Mouse (Mus musculus) embryonic fibroblast, embryonic 13.5 days (primary cell): ENCODE results near the gene Cbx4. TPM values are rescaled to one million over a fixed set of nuclear protein-coding genes. Genes with fewer than 3 reads are reported as not detected.

Experiments used
- H3K27ac ChIP-seq: 2 replicates; pipeline ENCODE4 v1.5.1; 2012; ENCODE audit warnings: low read length, control low read depth, inconsistent platforms; ENCODE audit not compliant: insufficient read depth
- H3K4me1 ChIP-seq: 2 replicates; pipeline ENCODE4 v1.6.1; 2011; ENCODE audit warnings: low read length; ENCODE audit not compliant: control insufficient read depth, insufficient read depth
- H3K4me3 ChIP-seq: 2 replicates; pipeline ENCODE4 v1.5.1; 2011; ENCODE audit warnings: mild to moderate bottlenecking, control low read depth, low read length; ENCODE audit not compliant: insufficient read depth
- CTCF ChIP-seq: IDR thresholded peaks from 2 replicates; pipeline ENCODE4 v1.5.1; 2011; ENCODE audit warnings: mild to moderate bottlenecking, control low read depth, low read length, moderate library complexity, borderline replicate concordance; ENCODE audit not compliant: insufficient read depth
- POLR2A ChIP-seq: IDR thresholded peaks from 2 replicates; pipeline ENCODE4 v1.6.1; 2011; ENCODE audit warnings: low read depth, mild to moderate bottlenecking, control low read depth, low read length, moderate library complexity
- polyA plus RNA-seq: library from polyadenylated mRNA; stranded (reverse); fragments of >200 nt; gene quantifications from 2 replicates; pipeline ENCODE4 v1.2.4, GENCODE M21; 2011; ENCODE audit warnings: low read depth; ENCODE audit not compliant: missing spikeins, insufficient read length

The Cbx4 gene
- polyA plus RNA-seq, 1 experiment: 11.8 TPM

- Histone ChIP-seq H3K4me1 (peaks cover 15% of the 10 kb centered on the region), H3K4me3 (no peak overlapping the region), H3K27ac (no peak overlapping the region)
- TF ChIP-seq CTCF (no peak), POLR2A (no peak)
Observed at GRCm38 (mm10) chr11:119127686-119128473, 41.9 kb upstream of the Cbx4 start.

GRCm38 (mm10) chr11:119127147-119127546 lies 41.1 kb upstream of the Cbx4 start:
- Histone ChIP-seq H3K4me3 (no peak overlapping the region), H3K27ac (no peak overlapping the region), H3K4me1 (peaks cover 15% of the 10 kb centered on the region)
- TF ChIP-seq POLR2A (no peak), CTCF (no peak)

- Histone ChIP-seq H3K4me1 (peaks cover 15% of the 10 kb centered on the region), H3K27ac (no peak overlapping the region), H3K4me3 (no peak overlapping the region)
- TF ChIP-seq POLR2A (no peak), CTCF (peak; percentile 19; the same call in 1 of the 2 replicates)
Observed at GRCm38 (mm10) chr11:119125929-119126861, 40.2 kb upstream of the Cbx4 start.

GRCm38 (mm10) chr11:119124536-119124935 lies 38.5 kb upstream of the Cbx4 start:
- TF ChIP-seq CTCF (no peak), POLR2A (no peak)
- no peak overlapping the region for H3K27ac ChIP-seq
- H3K4me1 ChIP-seq: peaks cover 15% of the 10 kb centered on the region
- H3K4me3 ChIP-seq: no peak overlapping the region

GRCm38 (mm10) chr11:119123522-119124319 lies 37.7 kb upstream of the Cbx4 start:
- H3K4me3 ChIP-seq: no peak overlapping the region
- TF ChIP-seq CTCF: no peak
- no peak for TF ChIP-seq POLR2A
- peaks cover 15% of the 10 kb centered on the region for H3K4me1 ChIP-seq
- H3K27ac ChIP-seq: no peak overlapping the region

GRCm38 (mm10) chr11:119122396-119122795 lies 36.4 kb upstream of the Cbx4 start:
- Histone ChIP-seq H3K27ac (no peak overlapping the region), H3K4me1 (peaks cover 11% of the 10 kb centered on the region), H3K4me3 (no peak overlapping the region)
- TF ChIP-seq POLR2A (no peak), CTCF (no peak)

- no peak overlapping the region for H3K4me3 ChIP-seq
- H3K27ac ChIP-seq: no peak overlapping the region
- TF ChIP-seq POLR2A: no peak
- no peak for TF ChIP-seq CTCF
- H3K4me1 ChIP-seq: no peaks in the 10 kb centered on the region
Observed at GRCm38 (mm10) chr11:119118905-119119304, 32.9 kb upstream of the Cbx4 start.

- no peak overlapping the region for H3K4me3 ChIP-seq
- H3K27ac ChIP-seq: no peak overlapping the region
- H3K4me1 ChIP-seq: no peaks in the 10 kb centered on the region
- no peak for TF ChIP-seq POLR2A
- TF ChIP-seq CTCF: no peak
Observed at GRCm38 (mm10) chr11:119117945-119118344, 31.9 kb upstream of the Cbx4 start.

- Histone ChIP-seq H3K4me1 (no peaks in the 10 kb centered on the region), H3K4me3 (no peak overlapping the region), H3K27ac (no peak overlapping the region)
- no peak for TF ChIP-seq CTCF
- TF ChIP-seq POLR2A: no peak
Observed at GRCm38 (mm10) chr11:119116992-119117391, 31.0 kb upstream of the Cbx4 start.

- TF ChIP-seq POLR2A (no peak), CTCF (no peak)
- H3K27ac ChIP-seq: no peak overlapping the region
- H3K4me1 ChIP-seq: no peaks in the 10 kb centered on the region
- H3K4me3 ChIP-seq: no peak overlapping the region
Observed at GRCm38 (mm10) chr11:119112721-119113120, 26.7 kb upstream of the Cbx4 start.
